Mouse (Mus musculus) cortical plate, adult 2 months (tissue): Measurements from ENCODE around the gene Tas2r113. TPM values are rescaled to one million over a fixed set of nuclear protein-coding genes. Genes with fewer than 3 reads are reported as not detected.
"Not testable (repeated sequence)": the region's sequence is repeated elsewhere in the genome, so short reads cannot be mapped to it uniquely, and the experiment has no call there.

Source experiments
- H3K27ac ChIP-seq: fragments of 200-500 bp; 2 replicates; pipeline ENCODE4 v1.5.1; 2012; ENCODE audit warnings: low read length, control low read depth, inconsistent platforms; ENCODE audit not compliant: insufficient read depth
- H3K4me1 ChIP-seq: fragments of 200-500 bp; 2 replicates; pipeline ENCODE4 v1.6.1; 2011; ENCODE audit warnings: low read length; ENCODE audit not compliant: control insufficient read depth, insufficient read depth
- H3K4me3 ChIP-seq: fragments of 200-500 bp; 2 replicates; pipeline ENCODE4 v1.5.1; 2011; ENCODE audit warnings: mild to moderate bottlenecking, low read length, control low read depth; ENCODE audit not compliant: insufficient read depth
- CTCF ChIP-seq: fragments of 200-500 bp; IDR thresholded peaks from 2 replicates; pipeline ENCODE4 v1.5.1; 2011; ENCODE audit warnings: mild to moderate bottlenecking, control low read depth, low read length; ENCODE audit not compliant: insufficient read depth; ENCODE audit errors: extremely low read depth
- POLR2A ChIP-seq: fragments of 200-500 bp; IDR thresholded peaks from 2 replicates; pipeline ENCODE4 v1.6.1; 2011; ENCODE audit warnings: mild to moderate bottlenecking, low read length, control low read depth; ENCODE audit not compliant: insufficient read depth; ENCODE audit errors: extremely low read depth
- polyA plus RNA-seq: library from polyadenylated mRNA; depleted of rRNA; stranded (reverse); fragments of >200 nt; gene quantifications from 2 replicates; pipeline ENCODE4 v1.2.3, GENCODE M21; 2012; rRNA removed

Gene Tas2r113
- polyA plus RNA-seq = not detected in 2 replicates

DNA sequence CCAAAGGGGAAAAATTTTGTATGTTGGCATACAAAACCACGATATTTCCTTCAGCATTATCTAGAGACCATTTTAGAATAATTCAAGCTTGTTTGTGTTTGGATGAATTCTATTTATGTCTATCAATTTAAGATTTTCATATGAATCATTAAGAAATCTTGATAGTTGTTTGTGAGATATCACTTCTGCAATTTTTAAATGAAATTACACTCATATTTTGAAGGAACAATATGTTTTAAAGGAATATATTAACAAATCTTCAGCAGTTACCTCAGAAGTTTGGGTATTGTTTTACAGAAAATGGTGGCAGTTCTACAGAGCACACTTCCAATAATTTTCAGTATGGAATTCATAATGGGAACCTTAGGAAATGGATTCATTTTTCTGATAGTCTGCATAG lies at the start of gene Tas2r113:
Gene Tas2r113, plus strand, starts transcription at position 301 of the 400 bp plus-strand sequence.
- TF ChIP-seq POLR2A (no peak), CTCF (no peak)
- H3K27ac ChIP-seq = no peak within 1 kb of the TSS
- H3K4me1 ChIP-seq = no peaks in the 10 kb centered on the region
- H3K4me3 ChIP-seq = no peak within 1 kb of the TSS

DNA sequence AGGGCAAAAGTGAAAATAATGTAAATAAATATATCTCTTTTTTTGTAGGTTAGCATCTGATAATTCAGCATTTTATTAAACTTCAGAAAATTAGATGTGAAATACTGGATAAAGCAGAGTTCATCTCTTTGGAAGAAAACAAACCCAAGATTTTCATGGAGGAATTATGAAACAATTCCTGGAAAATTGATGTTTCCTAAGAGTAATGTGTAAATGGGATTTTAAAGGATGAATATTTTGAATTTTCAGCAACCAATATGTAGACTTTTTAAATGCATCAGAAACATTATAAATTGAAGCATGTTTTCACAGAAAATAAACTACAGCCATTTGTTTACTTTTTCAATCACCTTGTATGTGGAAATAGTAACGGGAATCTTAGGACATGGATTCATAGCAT lies 46.0 kb upstream of the Tas2r113 start, which contains the start of gene Tas2r123:
Gene Tas2r123, plus strand, starts transcription at position 301 of the 400 bp plus-strand sequence.
- H3K4me1 ChIP-seq = no peaks in the 10 kb centered on the region
- no peak for TF ChIP-seq CTCF
- TF ChIP-seq POLR2A = no peak
- no peak within 1 kb of the TSS for H3K27ac ChIP-seq
- H3K4me3 ChIP-seq = no peak within 1 kb of the TSS

DNA sequence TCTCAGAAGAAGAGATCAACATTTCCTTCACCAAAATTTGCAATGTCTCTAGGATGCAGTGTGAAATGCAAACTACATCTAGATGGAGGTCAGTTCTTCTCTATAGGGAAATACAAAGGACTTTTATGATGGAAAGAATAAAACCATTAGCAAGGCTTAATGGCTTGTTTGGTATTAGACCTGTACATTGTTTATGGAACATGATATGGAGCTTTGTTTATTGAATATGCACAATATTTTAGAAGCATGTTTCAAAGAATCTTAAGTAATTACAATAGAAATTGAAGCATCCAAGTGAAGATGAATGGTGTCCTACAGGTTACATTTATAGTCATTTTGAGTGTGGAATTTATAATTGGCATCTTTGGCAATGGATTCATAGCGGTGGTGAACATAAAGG lies 37.7 kb upstream of the Tas2r113 start, which contains the start of gene Tas2r116:
Gene Tas2r116, plus strand, starts transcription at position 301 of the 400 bp plus-strand sequence.
- Histone ChIP-seq H3K4me3 (no peak within 1 kb of the TSS), H3K4me1 (no peaks in the 10 kb centered on the region), H3K27ac (no peak within 1 kb of the TSS)
- no peak for TF ChIP-seq CTCF
- no peak for TF ChIP-seq POLR2A

DNA sequence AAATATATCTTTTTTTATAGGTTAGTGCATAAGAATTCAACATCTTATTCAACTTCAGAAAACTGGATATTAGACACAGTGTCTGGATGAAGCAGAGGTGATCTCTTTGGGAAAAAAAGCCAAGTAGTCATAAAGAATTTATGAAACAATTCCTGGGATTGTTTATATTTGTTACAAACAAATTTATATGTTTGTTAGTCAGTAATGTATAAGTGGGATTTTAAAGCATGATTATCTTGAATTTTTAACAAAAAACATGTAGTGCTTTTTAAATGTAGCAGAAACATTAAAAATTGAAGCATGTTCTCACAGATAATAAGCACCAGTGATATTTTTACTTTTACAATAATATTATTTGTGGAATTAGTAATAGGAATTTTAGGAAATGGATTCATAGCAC lies 25.1 kb upstream of the Tas2r113 start, which contains the start of gene Tas2r110:
Gene Tas2r110, plus strand, starts transcription at position 301 of the 400 bp plus-strand sequence.
- H3K4me1 ChIP-seq = no peaks in the 10 kb centered on the region
- H3K27ac ChIP-seq = no peak within 1 kb of the TSS
- H3K4me3 ChIP-seq = no peak within 1 kb of the TSS
- TF ChIP-seq POLR2A (no peak), CTCF (no peak)

DNA sequence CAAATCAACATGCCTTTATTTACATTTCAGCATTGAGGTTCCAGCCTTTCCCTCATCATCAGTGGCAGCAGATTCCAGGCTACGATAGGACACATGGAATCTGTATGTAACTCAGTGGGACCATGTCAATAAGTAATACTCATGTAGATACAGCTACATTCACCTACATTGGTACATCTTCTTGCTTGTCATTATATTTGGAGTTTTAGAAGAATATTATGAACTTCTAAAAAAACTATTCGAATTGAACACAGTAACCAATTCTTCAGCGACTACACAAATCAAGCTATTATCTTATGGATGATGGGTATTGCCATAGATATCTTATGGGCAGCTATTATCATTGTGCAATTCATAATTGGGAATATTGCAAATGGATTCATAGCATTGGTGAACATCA lies 16.5 kb downstream of the Tas2r113 start, which contains the start of gene Tas2r125:
Gene Tas2r125, plus strand, starts transcription at position 301 of the 400 bp plus-strand sequence.
- H3K4me1 ChIP-seq = no peaks in the 10 kb centered on the region
- H3K27ac ChIP-seq = no peak within 1 kb of the TSS
- TF ChIP-seq POLR2A = no peak
- TF ChIP-seq CTCF = no peak
- H3K4me3 ChIP-seq = no peak within 1 kb of the TSS

DNA sequence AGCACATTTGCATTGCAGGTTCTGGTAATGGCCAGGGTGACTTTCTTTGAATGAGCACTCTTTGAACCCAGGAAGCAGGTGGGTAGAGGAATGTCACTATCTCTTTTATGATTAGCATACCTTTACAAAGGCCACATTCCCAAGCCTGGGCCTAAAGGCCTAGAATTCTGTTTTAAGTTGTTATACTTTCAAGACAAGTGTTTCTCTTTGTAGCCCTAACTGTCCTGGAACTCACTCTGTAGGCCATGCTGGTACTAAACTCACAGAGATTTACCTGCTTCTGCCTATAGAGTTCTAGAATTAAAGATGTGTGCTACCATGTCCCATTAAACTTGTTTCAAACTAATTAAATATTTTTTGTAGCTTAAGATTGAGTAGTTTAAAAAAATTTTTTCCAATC lies 48.6 kb downstream of the Tas2r113 start:
- H3K4me3 ChIP-seq, H3K4me1 ChIP-seq, H3K27ac ChIP-seq: not testable (repeated sequence)

Other genes with a start within 250 kb of the Tas2r113 start
- not detected in 2 replicates for gene A630073D07Rik, start 241.5 kb upstream of the Tas2r113 start, polyA plus RNA-seq
- gene Tas2r120, start 236.1 kb upstream of the Tas2r113 start, polyA plus RNA-seq = not detected in 2 replicates
- gene Tas2r121, start 192.0 kb upstream of the Tas2r113 start, polyA plus RNA-seq = not detected in 2 replicates
- gene Tas2r122, start 181.1 kb upstream of the Tas2r113 start, polyA plus RNA-seq = not detected in 2 replicates
- gene Tas2r115, start 155.0 kb upstream of the Tas2r113 start, polyA plus RNA-seq = not detected in 2 replicates
- gene Tas2r124, start 138.3 kb upstream of the Tas2r113 start, polyA plus RNA-seq = not detected in 2 replicates
- not detected in 2 replicates for gene Tas2r102, start 130.9 kb upstream of the Tas2r113 start, polyA plus RNA-seq
- not detected in 2 replicates for gene Tas2r136, start 114.8 kb upstream of the Tas2r113 start, polyA plus RNA-seq
- not detected in 2 replicates for gene Tas2r117, start 90.2 kb upstream of the Tas2r113 start, polyA plus RNA-seq
- not detected in 2 replicates for gene Tas2r123, start 45.9 kb upstream of the Tas2r113 start, polyA plus RNA-seq
- gene Tas2r116, start 37.6 kb upstream of the Tas2r113 start, polyA plus RNA-seq = not detected in 2 replicates
- gene Tas2r110, start 25.0 kb upstream of the Tas2r113 start, polyA plus RNA-seq = not detected in 2 replicates
- gene Tas2r125, start 16.6 kb downstream of the Tas2r113 start, polyA plus RNA-seq = not detected in 2 replicates
- gene Tas2r129, start 58.1 kb downstream of the Tas2r113 start, polyA plus RNA-seq = not detected in 2 replicates
- not detected in 2 replicates for gene Tas2r131, start 64.9 kb downstream of the Tas2r113 start, polyA plus RNA-seq
- not detected in 2 replicates for gene Tas2r109, start 88.0 kb downstream of the Tas2r113 start, polyA plus RNA-seq
- gene Tas2r103, start 144.1 kb downstream of the Tas2r113 start, polyA plus RNA-seq = not detected in 2 replicates
- not detected in 2 replicates for gene Tas2r140, start 162.8 kb downstream of the Tas2r113 start, polyA plus RNA-seq
- gene Smim10l1, start 211.9 kb downstream of the Tas2r113 start, polyA plus RNA-seq = 69.9 and 71.0 TPM in 2 replicates